Mouse (Mus musculus) layer of hippocampus, postnatal 36 days (tissue): Measurements from ENCODE around the gene Treml2. TPM values are rescaled to one million over a fixed set of nuclear protein-coding genes. Genes with fewer than 3 reads are reported as not detected.
"Not testable (repeated sequence)": the region's sequence is repeated elsewhere in the genome, so short reads cannot be mapped to it uniquely, and the experiment has no call there.

ENCODE experiments used
- DNase-seq, 2 experiments: peaks; one replicate each; pipeline ENCODE4 v3.0.0; 2022
- total RNA-seq, 2 experiments: library from RNA; stranded (reverse); gene quantifications; 2 replicates each; pipeline ENCODE4 v1.2.3; 2021

The Treml2 gene
- total RNA-seq, 2 experiments from 2014 or later: 0.28 to 0.30 TPM

- DNase-seq: no peak
These were observed 51.4 kb downstream of the Treml2 start for GRCm38 (mm10) chr17:48350681-48351193.

- DNase-seq: not testable (repeated sequence)
These were observed 53.7 kb downstream of the Treml2 start for GRCm38 (mm10) chr17:48352976-48353375.

GRCm38 (mm10) chr17:48355822-48356221 lies 56.5 kb downstream of the Treml2 start:
- no peak for DNase-seq

- DNase-seq: no peak
These were observed 58.6 kb downstream of the Treml2 start for GRCm38 (mm10) chr17:48357892-48358291.

GRCm38 (mm10) chr17:48359616-48360015 lies 60.3 kb downstream of the Treml2 start, which contains the start of gene Treml1:
Gene Treml1, plus strand, starts transcription at chr17:48359916.
- no peak for DNase-seq

- no peak for DNase-seq
These were observed 61.2 kb downstream of the Treml2 start for GRCm38 (mm10) chr17:48360462-48360861.

Other genes with a start within 250 kb of the Treml2 start
- gene 1700067P10Rik, start 210.2 kb upstream of the Treml2 start, total RNA-seq: not detected
- not detected for gene 9830107B12Rik, start 153.2 kb upstream of the Treml2 start, total RNA-seq
- not detected for gene A530064D06Rik, start 132.2 kb upstream of the Treml2 start, total RNA-seq
- gene Trem1, start 66.7 kb upstream of the Treml2 start, total RNA-seq: not detected
- not detected for gene Trem3, start 51.7 kb upstream of the Treml2 start, total RNA-seq
- not detected for gene Treml4, start 35.2 kb upstream of the Treml2 start, total RNA-seq
- under 1 TPM in 1 of 2 experiments, not detected in 1; 0.22 TPM for gene B430306N03Rik, start 16.6 kb downstream of the Treml2 start, total RNA-seq
- 1 to 10 TPM; 8.8 to 9.6 TPM for gene Trem2, start 46.9 kb downstream of the Treml2 start, total RNA-seq
- not detected for gene Treml1, start 60.4 kb downstream of the Treml2 start, total RNA-seq
- 10 to 100 TPM; 27.2 to 34.4 TPM for gene Nfya, start 110.4 kb downstream of the Treml2 start, total RNA-seq
- 10 to 100 TPM; 12.3 to 13.6 TPM for gene Oard1, start 110.5 kb downstream of the Treml2 start, total RNA-seq
- not detected for gene Apobec2, start 133.4 kb downstream of the Treml2 start, total RNA-seq
- gene Tspo2, start 152.0 kb downstream of the Treml2 start, total RNA-seq: not detected
- gene Unc5cl, start 155.4 kb downstream of the Treml2 start, total RNA-seq: under 1 TPM; 0.27 to 0.30 TPM